Mouse (Mus musculus) heart, adult 9 months (tissue): Measurements from ENCODE around the gene Rufy3.

Experiments
- DNase-seq, 2 experiments: peaks; one replicate each; pipeline ENCODE4 v3.0.0; 2022; ENCODE audit warnings: low spot score in 2 of 2

The Rufy3 gene

DNA sequence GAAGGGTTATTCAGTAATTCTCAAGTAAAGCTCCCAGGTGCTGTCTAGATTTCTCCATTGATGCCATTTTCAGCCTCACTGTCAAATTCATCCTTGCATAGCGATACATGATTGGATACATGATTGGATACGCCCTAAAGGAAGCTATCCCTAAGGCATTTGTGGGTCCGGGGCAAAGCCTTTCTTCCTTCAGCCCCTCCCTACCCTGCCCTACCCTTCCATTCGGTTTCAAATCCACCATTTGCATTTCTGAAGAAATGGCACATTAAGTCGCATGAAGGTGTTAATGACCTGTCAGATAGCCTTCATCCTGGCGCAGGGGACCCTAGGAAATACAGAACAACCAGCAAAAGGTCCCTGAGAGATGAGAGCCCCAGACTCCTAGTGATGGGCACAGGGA lies 120.5 kb downstream of the Rufy3 start:
- no peak for DNase-seq

DNA sequence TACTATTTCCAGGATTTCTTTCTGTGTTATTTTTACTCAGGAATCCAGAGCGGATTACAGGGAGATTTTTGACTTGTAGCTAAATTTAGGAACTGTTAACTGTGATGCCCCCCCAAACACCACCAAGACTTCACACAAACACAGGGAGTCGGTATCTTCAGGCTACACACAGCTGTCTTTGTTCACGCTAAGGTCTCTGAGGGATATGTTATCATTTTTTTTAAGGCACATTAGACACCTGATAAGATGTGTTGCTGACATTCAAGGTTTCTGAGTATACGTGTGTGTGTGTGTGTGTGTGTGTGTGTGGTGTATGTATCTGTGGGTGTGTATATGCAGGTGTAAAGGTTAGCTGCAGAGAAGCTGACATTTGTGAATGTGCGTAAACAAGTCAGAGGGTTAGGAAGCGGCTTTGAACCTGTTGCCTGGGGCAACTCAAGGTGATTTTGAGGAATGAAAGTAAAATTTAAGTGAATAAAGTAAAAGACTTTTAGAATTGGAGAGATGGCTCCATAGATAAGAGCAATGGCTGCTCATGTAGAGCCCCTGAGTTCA lies 121.0 kb downstream of the Rufy3 start:
- DNase-seq = no peak

DNA sequence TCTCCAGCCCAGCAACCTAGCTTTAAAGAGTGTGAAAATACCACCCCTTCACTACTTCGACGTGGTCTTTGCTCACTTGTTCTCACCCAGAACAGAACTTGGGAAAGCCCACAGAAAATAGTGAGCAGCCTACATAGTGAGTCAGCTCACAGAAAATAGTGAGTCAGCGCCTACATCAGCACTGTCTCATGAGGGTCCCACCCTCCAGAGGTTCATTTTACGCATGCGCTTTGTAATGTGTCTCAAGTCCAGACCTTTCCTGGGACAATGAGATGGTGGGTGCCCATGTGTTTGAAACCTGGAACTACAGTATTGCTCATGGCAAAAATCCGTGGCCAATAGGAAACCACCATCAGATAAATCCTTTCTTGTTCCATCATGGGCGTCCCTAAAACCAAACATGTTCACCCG lies 123.2 kb downstream of the Rufy3 start:
- DNase-seq = no peak

DNA sequence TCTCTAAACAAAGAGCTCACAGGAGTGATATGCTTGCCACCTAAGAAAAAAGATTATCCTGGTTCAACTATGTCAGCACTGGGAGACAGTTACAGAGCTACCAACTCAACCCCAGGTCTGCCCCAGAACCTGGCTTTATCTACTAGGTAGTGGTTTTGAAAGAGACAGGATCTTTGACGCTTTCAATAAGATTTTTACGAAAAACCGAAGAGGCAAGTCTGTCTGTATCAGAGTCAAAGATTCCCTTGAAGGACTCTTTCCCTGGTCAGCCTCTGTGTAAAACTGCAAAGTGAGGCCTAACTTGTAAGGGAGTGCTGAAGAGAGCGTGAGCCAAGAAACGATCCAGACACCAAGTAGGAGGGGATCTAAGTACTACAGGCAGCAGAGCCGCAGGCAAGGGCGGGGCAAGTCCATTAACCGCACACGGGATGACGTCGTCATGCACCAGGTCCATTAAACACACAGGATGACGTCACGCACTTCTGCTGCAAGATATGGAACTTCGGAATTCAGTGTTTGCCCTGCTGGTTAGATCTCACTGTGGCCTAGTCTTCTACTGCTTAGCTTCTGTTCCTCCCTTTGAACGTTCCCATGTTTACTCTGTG lies 123.8 kb downstream of the Rufy3 start:
- no peak for DNase-seq

DNA sequence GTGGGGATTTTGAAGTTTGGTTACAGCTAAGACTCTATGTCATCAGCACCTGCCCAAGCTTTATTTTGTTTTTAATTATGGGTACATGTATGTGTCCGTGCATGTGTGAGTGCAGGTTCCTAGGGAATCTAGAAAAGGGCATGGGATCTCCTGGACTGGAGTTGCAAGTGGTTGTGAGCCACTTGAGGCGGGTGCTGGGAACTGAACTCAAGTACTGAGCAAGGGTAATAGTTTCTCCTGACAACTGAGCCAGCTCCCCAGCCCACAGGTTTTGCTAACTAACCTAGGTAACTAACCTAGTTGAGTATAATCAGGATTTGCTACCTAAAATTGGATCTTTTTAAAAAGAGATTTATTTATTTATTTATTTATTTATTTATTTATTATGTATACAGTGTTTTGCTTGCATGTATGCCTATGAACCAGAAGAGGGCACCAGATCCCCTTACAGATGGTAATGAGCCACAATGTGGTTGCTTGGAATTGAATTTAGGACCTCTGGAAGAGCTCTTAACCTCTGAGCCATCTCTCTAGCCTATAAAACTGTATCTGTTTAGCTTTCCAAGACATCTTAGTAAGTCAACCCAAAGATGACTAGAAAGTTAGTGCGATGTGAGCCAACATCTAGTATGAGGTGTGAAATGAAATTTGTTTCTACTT lies 124.6 kb downstream of the Rufy3 start:
- no peak for DNase-seq

DNA sequence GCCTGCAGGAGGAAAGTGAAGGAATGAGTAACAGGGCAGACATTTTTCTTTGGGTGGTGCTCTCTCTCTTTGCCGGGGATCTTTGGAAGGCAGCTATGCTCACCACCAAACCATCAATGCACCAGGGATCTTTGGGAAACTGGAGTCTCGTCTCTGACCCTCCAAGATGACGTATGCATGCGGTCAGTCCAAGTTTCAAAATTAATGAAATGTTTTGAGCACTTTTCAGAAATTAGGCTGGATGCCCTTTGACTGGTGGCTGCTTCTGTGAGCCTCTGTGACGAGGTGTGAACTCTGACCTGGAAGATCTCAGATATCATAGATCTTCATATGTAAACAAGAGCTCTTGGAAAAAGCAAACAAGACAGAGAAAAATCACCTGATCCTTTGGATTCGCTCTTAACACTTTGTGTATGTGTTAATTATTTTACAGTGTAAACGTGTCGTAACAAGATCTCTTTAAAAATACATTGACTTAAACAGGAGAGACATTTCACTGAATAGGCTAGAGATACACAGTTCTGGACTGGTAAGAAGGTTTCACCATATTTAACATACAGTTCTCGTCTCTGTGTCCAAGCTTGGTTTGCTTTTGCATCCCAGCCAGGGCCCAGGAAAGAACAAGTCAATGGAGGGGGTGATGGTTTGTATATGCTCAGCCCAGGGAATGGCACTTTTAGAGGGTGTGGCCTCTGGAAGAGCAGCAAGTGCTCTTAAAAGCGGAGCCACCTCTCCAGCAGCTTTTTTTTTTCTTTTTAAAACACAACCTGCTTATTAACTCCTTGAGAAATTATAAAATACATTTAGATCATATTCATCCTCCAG lies 126.1 kb downstream of the Rufy3 start:
- no peak for DNase-seq

DNA sequence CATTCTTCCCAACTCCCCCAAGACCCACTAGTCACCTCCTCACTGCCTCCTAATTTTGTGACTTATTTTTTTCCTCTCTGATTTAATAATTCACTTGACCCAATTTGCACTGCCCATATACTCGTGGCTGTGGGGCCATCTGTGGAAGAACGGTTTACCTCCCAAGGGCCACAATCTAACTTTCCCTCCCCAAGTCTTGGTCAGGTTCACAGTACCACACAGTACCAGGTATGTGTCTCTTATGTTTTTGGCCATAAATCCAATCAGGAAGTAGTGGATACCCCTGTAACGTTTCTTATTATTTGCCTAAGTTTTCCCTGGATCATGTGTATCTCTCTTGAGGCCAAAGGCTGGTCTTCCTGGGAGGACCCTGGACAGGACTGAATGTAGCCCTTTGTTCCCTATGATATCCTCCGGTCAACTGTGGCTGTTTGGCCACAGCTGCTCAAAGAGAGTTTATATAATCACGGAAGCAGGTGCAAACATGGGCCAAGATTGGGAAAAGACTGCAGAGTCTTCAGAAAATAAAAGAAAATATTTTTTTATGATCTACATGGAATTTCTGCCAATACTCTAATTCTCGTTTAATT lies 126.8 kb downstream of the Rufy3 start:
- DNase-seq = no peak

DNA sequence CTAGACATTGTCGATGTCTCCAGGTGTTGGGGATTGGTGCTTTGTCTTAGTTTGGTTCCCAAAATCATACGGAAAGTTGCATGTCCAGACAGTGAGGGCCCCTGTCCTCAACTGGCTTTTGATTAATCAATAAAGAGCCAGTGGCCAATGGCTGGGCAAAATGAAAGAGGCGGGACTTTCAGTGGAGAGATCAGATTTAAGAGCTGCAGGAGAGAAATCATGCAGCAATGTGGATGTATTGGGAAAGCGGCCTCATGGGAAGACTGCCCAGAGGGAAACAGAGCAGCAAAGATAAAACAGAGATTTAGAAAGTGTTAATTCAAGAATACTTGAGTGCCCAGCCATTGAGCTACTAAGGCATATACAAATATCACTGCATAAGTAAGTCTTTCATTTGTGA lies 127.7 kb downstream of the Rufy3 start:
- no peak for DNase-seq

DNA sequence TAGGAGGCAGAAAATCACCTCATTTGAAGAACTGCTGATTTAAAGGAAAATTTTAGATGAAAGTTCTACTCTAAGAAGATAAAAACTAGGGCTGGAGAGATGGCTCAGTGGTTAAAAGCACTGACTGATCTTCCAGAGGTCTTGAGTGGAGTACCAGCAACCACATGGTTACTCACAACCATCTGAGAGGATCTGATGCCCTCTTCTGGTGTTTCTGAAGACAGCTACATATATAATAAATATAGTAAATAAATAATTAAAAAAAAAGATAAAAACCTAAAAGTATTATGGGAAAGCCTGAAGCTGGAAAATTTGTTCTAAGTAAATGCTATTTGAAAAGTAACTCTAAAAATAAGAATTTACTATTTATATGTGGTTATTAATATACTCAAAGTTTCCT lies 128.2 kb downstream of the Rufy3 start:
- DNase-seq = no peak

DNA sequence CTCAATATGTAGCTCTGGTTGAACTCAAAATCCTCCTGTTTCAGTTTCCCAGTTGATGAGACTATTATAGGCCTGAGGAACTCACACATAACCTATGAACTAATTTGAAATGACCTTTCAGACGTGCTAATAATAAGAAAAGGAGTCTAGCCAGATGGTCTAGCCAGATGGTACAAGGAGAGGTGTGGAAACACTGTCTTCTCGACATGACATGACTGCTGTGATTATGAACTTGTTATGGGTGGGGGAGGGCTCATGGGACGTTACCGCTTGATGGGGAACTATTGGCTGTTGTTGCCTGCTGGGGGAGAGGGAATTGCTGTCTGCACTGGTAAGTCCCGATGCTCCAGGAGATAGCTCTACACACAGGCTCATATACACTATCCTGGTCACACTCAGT lies 132.5 kb downstream of the Rufy3 start:
- no peak for DNase-seq

DNA sequence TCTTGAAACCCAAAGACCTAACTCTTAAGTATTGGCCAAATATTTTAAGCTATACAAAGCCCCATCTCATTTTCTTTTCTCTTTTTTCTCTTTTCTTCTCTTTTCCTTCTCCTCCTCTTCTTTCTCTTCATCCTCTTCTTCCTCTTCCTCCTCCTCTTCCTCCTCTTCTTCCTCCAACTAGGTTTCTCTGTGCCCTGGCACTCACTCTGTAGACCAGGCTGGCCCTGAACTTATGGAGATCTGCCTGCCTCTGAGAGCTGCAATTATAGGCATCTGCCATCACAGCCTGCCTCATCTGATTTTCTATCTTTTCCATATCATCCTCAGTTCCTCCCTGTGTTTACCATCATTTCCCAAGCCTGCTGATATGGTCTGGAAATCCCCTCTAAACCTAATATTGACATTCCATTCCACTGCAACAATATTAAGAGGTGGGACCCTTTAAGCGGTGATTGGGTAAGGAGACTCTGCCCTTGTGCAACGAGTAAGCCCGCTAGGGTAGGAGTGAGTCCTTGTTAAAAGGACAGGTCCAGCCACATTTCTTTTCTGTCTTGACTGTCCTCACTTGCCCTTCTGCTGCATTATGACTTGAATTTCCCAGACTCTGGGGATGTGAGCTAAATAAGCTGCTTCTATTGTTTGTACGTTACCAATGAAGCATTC lies 134.5 kb downstream of the Rufy3 start:
- DNase-seq = no peak
